Mouse (Mus musculus) T-cell, adult 2 months (primary cell): ENCODE measurements around the gene Megf8.

Source experiments
- DNase-seq: peaks from one replicate; pipeline ENCODE4 v3.0.0; 2022; ENCODE audit warnings: low spot score

Gene Megf8

DNA sequence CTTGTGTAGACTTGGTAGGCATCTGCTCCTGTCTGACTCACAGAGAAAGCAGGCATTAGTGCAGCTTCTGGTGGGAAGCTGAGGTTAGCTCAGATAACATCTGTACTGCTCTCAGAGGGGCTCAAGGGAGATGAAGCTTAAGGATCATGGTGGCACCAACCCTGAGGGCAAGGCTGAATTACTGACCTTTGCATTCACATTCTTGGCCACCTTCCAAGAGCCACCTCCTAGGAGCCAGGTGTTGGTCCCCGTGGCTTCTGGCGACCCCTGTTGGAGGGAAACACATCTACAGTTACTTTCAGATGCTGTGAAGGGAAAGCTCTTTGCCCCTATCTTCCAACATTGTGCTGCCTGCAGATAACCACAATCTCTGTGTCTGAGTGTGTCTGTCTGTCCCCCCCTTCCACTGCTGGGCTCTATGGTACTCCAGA, 85.7 kb downstream of the Megf8 start:
- peak; percentile 15 for DNase-seq

DNA sequence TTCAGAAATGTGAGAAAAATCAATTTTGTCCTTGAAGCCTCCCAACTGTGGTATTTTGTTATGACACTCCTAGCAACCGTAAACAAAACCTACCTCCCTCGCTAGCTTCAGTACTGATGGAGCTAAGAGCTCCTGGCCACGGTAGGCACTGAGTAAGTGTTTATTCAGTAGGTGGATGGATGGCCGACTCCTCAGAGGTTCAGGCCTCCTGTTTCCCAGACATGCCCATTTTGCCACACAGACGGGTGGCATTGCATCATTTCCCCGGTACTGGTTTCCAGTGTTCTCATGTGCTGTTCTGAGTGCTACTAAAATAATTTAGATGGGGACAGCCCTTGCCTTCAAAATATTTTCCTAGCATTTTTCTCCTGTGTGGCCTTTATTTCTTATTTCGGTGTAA, 89.5 kb downstream of the Megf8 start:
- DNase-seq: no peak

DNA sequence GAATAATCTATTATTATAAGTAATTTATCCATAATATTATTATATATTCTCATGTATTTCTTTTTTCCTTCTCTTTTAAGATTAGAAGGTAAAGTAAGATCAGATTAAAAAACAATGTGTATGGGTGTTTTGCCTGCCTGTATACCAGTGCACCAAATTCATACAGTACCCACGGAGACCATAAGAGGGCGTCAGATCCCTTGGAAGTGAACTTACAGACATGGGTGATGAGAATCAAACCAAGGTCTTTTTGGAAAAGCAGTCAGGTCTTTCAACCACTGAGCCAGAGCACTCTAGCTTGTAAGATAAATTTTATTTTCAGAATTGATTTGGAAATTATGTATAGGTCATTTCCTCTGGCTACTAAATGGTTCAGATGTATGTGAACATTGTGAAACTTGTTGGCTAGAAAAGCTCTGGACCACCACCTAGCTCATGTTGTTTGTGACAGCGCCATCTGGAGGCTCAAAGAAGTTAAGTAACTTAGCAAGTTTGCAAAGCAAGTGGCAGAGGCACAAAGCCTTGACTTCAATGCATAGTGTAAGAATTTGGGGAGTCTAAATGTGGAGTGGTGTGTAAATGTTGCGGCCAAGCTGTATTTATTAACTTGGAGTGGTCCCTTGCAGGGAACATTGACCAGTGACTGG, 92.3 kb downstream of the Megf8 start:
- peak; percentile 40 for DNase-seq

DNA sequence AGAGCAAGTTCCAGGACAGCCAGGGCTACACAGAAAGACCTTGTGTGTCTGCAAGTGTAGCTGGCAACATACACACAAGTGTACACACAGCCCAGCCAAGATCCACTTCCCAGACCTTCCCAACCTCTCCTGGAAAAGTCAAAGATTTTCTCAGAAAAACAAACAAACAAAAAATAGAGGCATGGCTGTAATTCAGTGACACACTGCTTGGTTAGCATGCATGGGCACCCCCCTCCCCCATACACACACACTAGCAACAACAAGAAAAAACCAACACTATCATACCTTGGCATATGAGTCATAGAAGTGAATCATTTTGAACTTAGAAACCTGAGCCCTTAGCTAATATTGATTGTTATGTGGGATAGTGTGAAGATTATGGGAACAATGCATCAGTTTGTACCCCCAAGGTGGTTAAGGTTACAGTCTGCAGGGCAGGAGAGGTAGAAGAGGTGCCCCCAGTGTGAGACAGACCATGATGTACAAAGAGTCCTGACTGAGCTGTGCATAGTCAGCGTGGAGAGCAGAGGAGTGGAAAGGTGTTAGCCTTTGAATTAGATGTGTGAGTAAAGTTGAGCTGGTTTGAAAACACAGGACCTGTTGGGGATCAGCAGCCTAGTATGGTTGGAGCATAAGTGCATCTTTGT, 94.1 kb downstream of the Megf8 start:
- no peak for DNase-seq

DNA sequence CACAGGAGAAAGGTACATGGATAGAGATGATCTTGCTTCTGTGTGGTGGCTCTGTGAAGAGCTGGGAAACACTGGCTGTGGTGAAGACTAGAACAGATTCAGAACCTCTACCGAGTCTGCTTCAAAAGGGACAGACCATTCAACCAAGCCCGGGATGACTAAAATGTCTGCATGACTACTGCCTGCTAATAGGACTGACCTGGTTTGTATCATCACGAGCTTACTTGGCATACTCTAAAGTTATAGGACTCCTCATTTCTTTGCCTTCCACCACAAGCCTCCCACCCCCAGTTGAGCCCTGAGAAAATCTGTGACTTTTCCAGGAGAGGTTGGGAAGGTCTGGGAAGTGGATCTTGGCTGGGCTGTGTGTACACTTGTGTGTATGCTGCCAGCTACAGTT, 94.9 kb downstream of the Megf8 start:
- DNase-seq: no peak

DNA sequence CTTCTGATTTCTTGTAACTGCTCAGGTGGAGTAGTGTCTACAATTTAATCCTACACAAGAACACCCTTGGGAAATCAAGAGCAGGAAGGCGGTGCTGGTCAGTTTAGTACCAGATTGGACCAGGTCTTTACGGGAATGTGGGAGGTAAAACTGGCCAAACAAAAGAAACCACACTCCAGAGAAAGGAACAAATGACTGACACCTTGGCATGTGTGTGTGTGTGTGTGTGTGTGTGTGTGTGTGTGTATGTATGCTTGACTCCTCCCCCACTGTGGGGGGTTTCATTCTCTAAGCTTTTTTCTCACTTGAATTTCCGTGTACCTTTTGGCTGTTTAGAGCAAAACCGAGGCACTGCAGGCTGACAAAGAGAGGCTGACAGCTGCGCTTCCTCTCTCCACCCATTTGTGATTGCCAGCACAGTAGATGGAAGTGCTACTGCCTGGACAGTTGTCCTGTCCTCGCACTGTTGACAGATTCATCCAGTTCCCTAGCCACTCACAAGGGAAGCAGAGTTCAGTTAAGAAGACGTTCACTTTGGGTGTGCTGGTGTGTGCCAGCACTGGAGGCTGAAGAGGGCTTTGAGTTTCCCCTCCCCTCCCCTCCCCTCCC, 96.0 kb downstream of the Megf8 start, which contains the start of gene Cxcl17:
Gene Cxcl17, minus strand, starts transcription at position 54 of the 609 bp plus-strand sequence.
- no peak for DNase-seq
